13 mouse cellular contexts compared by ENCODE assay signal in the genomic region with DNA sequence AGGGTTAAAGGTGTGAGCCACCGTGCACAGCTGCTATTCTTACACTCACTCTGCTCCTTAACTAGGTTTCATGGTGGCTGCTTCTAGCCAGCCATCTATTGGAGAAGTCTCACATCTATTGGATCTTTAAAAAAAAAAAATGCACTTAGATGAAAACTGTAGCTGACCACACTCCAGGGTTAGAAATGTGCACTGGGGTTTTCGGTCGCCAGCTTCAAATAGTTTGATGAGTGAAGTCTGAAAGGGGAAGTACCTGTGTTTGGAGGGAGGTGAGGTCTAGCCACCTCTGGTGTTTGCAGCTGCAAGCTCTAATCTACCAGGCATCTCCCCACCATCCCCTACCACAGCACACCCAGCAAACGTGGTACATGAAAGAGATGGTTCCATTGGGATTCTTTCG.
"Had no signal": no experiment of that assay in that cellular context is flagged by ENCODE, and none has a peak within 500 bp of the region (broad histone marks: within the 10 kb centered on the region; RNA-seq: fewer than 3 reads in every experiment).

No protein-coding gene starts in this region.

- ATAC-seq: liver, postnatal 0 days; midbrain, embryonic 15.5 days had no signal

- DNase-seq: kidney, adult 18-20 months; kidney, postnatal 10 days; kidney, postnatal 4 days; liver, postnatal 0 days; lung, postnatal 14 days had no signal

- H3K4me3 ChIP-seq: left cerebral cortex, adult 2 months; limb, embryonic 12.5 days; lung, embryonic 15.5 days; megakaryocyte, embryonic 14.5 days; midbrain, embryonic 15.5 days; neural tube, embryonic 12.5 days had no signal

- H3K4me2 ChIP-seq: limb, embryonic 12.5 days; lung, embryonic 15.5 days; midbrain, embryonic 11.5 days; midbrain, embryonic 15.5 days; neural tube, embryonic 12.5 days had no signal

- H3K9me3 ChIP-seq: limb, embryonic 12.5 days; lung, embryonic 15.5 days; megakaryocyte, embryonic 14.5 days; midbrain, embryonic 15.5 days; neural tube, embryonic 12.5 days had no signal

- H3K9ac ChIP-seq: limb, embryonic 12.5 days; liver, postnatal 0 days; lung, embryonic 15.5 days; midbrain, embryonic 15.5 days; neural tube, embryonic 12.5 days had no signal

- H3K36me3 ChIP-seq: limb, embryonic 12.5 days; lung, embryonic 15.5 days; midbrain, embryonic 15.5 days; neural tube, embryonic 12.5 days had no signal

- H3K27me3 ChIP-seq: limb, embryonic 12.5 days; lung, embryonic 15.5 days; midbrain, embryonic 15.5 days; neural tube, embryonic 12.5 days had no signal

- H3K4me1 ChIP-seq: megakaryocyte, embryonic 14.5 days had no signal

- H3K27ac ChIP-seq: left cerebral cortex, adult 2 months; limb, embryonic 12.5 days; lung, embryonic 15.5 days; macrophage; midbrain, embryonic 15.5 days; neural tube, embryonic 12.5 days had no signal
